12 mouse cellular contexts compared by ENCODE assay signal in the genomic region with DNA sequence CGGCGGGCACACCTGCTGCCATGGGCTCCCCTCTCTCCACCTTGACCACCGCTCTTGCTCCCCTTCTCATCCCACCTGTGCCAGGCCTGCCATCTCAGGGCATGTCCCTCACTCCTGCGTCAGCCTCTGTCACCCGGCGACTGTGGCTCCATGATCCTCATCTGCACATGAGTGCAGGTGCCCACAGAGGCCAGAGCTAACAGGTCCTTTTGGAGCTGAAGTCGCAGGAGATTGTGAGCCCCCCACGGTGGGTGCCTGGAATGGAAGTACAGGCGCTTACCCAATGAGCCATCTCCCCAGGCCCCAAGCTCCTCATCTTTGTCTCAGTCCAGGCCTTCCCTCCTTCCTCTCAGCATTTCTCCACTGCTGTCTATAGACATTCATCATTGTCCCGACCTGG. TPM values are rescaled to one million over a fixed set of nuclear protein-coding genes. Genes with fewer than 3 reads are reported as not detected.
A peak's percentile ranks its signal among the peaks of the same experiment; 100 is the strongest.
DNase-seq lines count a peak whose midpoint lies in the region; ATAC-seq lines count a peak whose summit lies in the region.
"Had no signal": no experiment of that assay in that cellular context is flagged by ENCODE, and none has a peak within 500 bp of the region (broad histone marks: within the 10 kb centered on the region; RNA-seq: fewer than 3 reads in every experiment).

No protein-coding gene starts in this region.

- 65% methylated on average over 10 of the region's 10 CpGs for WGBS in limb, embryonic 12.5 days
- WGBS in limb, embryonic 10.5 days: 65% methylated on average over 10 of the region's 10 CpGs
- WGBS in forebrain, embryonic 12.5 days: 58% methylated on average over 10 of the region's 10 CpGs
- 48% methylated on average over 10 of the region's 10 CpGs for WGBS in hindbrain, embryonic 15.5 days
- WGBS in neural tube, embryonic 13.5 days: 61% methylated on average over 10 of the region's 10 CpGs

- peaks cover 32% of the 10 kb centered on the region for H3K27me3 ChIP-seq in limb, embryonic 12.5 days
- H3K27me3 ChIP-seq in limb, embryonic 10.5 days (ENCODE audit: low read depth, poor library complexity, severe bottlenecking): peaks cover 45% of the 10 kb centered on the region
- H3K27me3 ChIP-seq in forebrain, embryonic 12.5 days: no peaks in the 10 kb centered on the region; the same call in 1 of the 2 replicates
- no peaks in the 10 kb centered on the region for H3K27me3 ChIP-seq in hindbrain, embryonic 15.5 days
- no peaks in the 10 kb centered on the region for H3K27me3 ChIP-seq in neural tube, embryonic 13.5 days

- H3K9me3 ChIP-seq in limb, embryonic 12.5 days: no peaks in the 10 kb centered on the region
- H3K9me3 ChIP-seq in limb, embryonic 10.5 days (replicated peaks): no peaks in the 10 kb centered on the region
- no peaks in the 10 kb centered on the region for H3K9me3 ChIP-seq in forebrain, embryonic 12.5 days
- H3K9me3 ChIP-seq in hindbrain, embryonic 15.5 days: no peaks in the 10 kb centered on the region
- H3K9me3 ChIP-seq in neural tube, embryonic 13.5 days: no peaks in the 10 kb centered on the region
- H3K9me3 ChIP-seq: heart, embryonic 12.5 days had no signal

- H3K4me2 ChIP-seq in limb, embryonic 12.5 days: no peak overlapping the region
- H3K4me2 ChIP-seq in forebrain, embryonic 12.5 days: no peak overlapping the region
- no peak overlapping the region for H3K4me2 ChIP-seq in hindbrain, embryonic 15.5 days
- no peak overlapping the region for H3K4me2 ChIP-seq in neural tube, embryonic 13.5 days
- H3K4me2 ChIP-seq: heart, embryonic 12.5 days had no signal

- peak overlapping the region; percentile 45; the same call in 1 of the 2 replicates for H3K27ac ChIP-seq in limb, embryonic 12.5 days
- H3K27ac ChIP-seq in limb, embryonic 10.5 days: no peak overlapping the region
- peak overlapping the region; percentile 76 for H3K27ac ChIP-seq in forebrain, embryonic 12.5 days
- peak overlapping the region; percentile 86 for H3K27ac ChIP-seq in hindbrain, embryonic 15.5 days (replicated peaks)
- H3K27ac ChIP-seq in neural tube, embryonic 13.5 days (replicated peaks): peak overlapping the region; percentile 77

- ATAC-seq in limb, embryonic 12.5 days (ENCODE audit: insufficient number of reproducible peaks, insufficient read depth, low FRiP score, low TSS enrichment, low read depth): no peak
- no peak for ATAC-seq in forebrain, embryonic 12.5 days (ENCODE audit: low FRiP score)
- ATAC-seq in hindbrain, embryonic 15.5 days (ENCODE audit: low FRiP score, low read depth): no peak
- ATAC-seq in neural tube, embryonic 13.5 days (ENCODE audit: low read depth): no peak

- H3K9ac ChIP-seq in limb, embryonic 12.5 days (replicated peaks): no peak overlapping the region
- no peak overlapping the region for H3K9ac ChIP-seq in forebrain, embryonic 12.5 days
- no peak overlapping the region for H3K9ac ChIP-seq in hindbrain, embryonic 15.5 days
- no peak overlapping the region for H3K9ac ChIP-seq in neural tube, embryonic 13.5 days
- H3K9ac ChIP-seq: heart, embryonic 12.5 days had no signal

- DNase-seq in limb, embryonic 10.5 days (ENCODE audit: low spot score): no peak
- DNase-seq in ovary, adult 18-20 months (ENCODE audit: low spot score): no peak
- no peak for DNase-seq in left cerebral cortex, adult 8-10 months (ENCODE audit: low spot score in 2 of 2)
- DNase-seq in frontal cortex, postnatal 36 days (ENCODE audit: low spot score in 2 of 2): no peak
- DNase-seq: layer of hippocampus, postnatal 36 days; liver had no signal

- no peak overlapping the region for H3K4me3 ChIP-seq in limb, embryonic 12.5 days (replicated peaks)
- no peak overlapping the region for H3K4me3 ChIP-seq in limb, embryonic 10.5 days
- no peak overlapping the region for H3K4me3 ChIP-seq in forebrain, embryonic 12.5 days (replicated peaks)
- H3K4me3 ChIP-seq in hindbrain, embryonic 15.5 days: no peak overlapping the region
- no peak overlapping the region for H3K4me3 ChIP-seq in neural tube, embryonic 13.5 days
- H3K4me3 ChIP-seq: erythroblast, embryonic 14.5 days; heart, embryonic 12.5 days had no signal

- H3K36me3 ChIP-seq in limb, embryonic 12.5 days: no peaks in the 10 kb centered on the region
- no peaks in the 10 kb centered on the region for H3K36me3 ChIP-seq in limb, embryonic 10.5 days
- H3K36me3 ChIP-seq in forebrain, embryonic 12.5 days (replicated peaks): no peaks in the 10 kb centered on the region
- no peaks in the 10 kb centered on the region for H3K36me3 ChIP-seq in hindbrain, embryonic 15.5 days
- H3K36me3 ChIP-seq in neural tube, embryonic 13.5 days: no peaks in the 10 kb centered on the region
- H3K36me3 ChIP-seq: heart, embryonic 12.5 days had no signal

- H3K4me1 ChIP-seq in limb, embryonic 12.5 days (replicated peaks): peaks cover 15% of the 10 kb centered on the region
- peaks cover 22% of the 10 kb centered on the region for H3K4me1 ChIP-seq in limb, embryonic 10.5 days
- peaks cover 54% of the 10 kb centered on the region for H3K4me1 ChIP-seq in forebrain, embryonic 12.5 days
- H3K4me1 ChIP-seq in hindbrain, embryonic 15.5 days (replicated peaks): peaks cover 58% of the 10 kb centered on the region
- peaks cover 76% of the 10 kb centered on the region for H3K4me1 ChIP-seq in neural tube, embryonic 13.5 days (replicated peaks)
- H3K4me1 ChIP-seq: heart, embryonic 12.5 days had no signal

RNA-seq across cellular contexts. Expression of a gene that starts 4.8 kb away (rescaled TPM):
- polyA plus RNA-seq in limb, embryonic 12.5 days (2016; fragmentation: Nextera tagmentation; extraction: Ambion mirVana): 7.6 and 8.0 TPM in 2 replicates
- polyA plus RNA-seq in limb, embryonic 10.5 days (2016; fragmentation: Nextera tagmentation; extraction: Ambion mirVana): 5.6 and 6.2 TPM in 2 replicates
- 37.6 and 38.1 TPM in 2 replicates for polyA plus RNA-seq in forebrain, embryonic 12.5 days (2016; fragmentation: Nextera tagmentation; extraction: Ambion mirVana)
- 39.1 and 48.3 TPM in 2 replicates for polyA plus RNA-seq in hindbrain, embryonic 15.5 days (2015; fragmentation: Nextera tagmentation; extraction: Ambion mirVana)
- 41.5 and 43.8 TPM in 2 replicates for polyA plus RNA-seq in neural tube, embryonic 13.5 days (2015; fragmentation: Nextera tagmentation; extraction: Ambion mirVana)
- 100 to 1,000 TPM; 159 to 171 (median 170) TPM for total RNA-seq in left cerebral cortex, adult 8-10 months (2022)
- polyA plus RNA-seq: erythroblast, embryonic 14.5 days had no signal
